Mouse (Mus musculus) bone marrow, adult 2 months (tissue): ENCODE data around the gene Ddr1. TPM values are rescaled to one million over a fixed set of nuclear protein-coding genes. Genes with fewer than 3 reads are reported as not detected.

Source experiments
- H3K27ac ChIP-seq: fragments of 200-500 bp; 2 replicates; pipeline ENCODE4 v1.5.1; 2012; ENCODE audit warnings: low read depth, mild to moderate bottlenecking, control low read depth, inconsistent platforms, low read length; ENCODE audit not compliant: control insufficient read depth, poor library complexity, insufficient read depth
- H3K4me1 ChIP-seq: fragments of 200-500 bp; 2 replicates; pipeline ENCODE4 v1.6.1; 2011; ENCODE audit warnings: low read length; ENCODE audit not compliant: control insufficient read depth, insufficient read depth
- H3K4me3 ChIP-seq: fragments of 200-500 bp; replicated peaks from 2 replicates; pipeline ENCODE3; 2011; ENCODE audit warnings: mild to moderate bottlenecking, low read depth, low read length, control low read depth; ENCODE audit not compliant: control insufficient read depth
- CTCF ChIP-seq: fragments of 200-500 bp; IDR thresholded peaks from 2 replicates; pipeline ENCODE4 v1.5.1; 2011; ENCODE audit warnings: low read length, control low read depth; ENCODE audit not compliant: control insufficient read depth, insufficient read depth
- POLR2A ChIP-seq: fragments of 200-500 bp; IDR thresholded peaks from 2 replicates; pipeline ENCODE4 v1.6.1; 2011; ENCODE audit warnings: low read depth, mild to moderate bottlenecking, control low read depth, low read length, borderline replicate concordance; ENCODE audit not compliant: control insufficient read depth
- WGBS: fragments of 180-500 bp; shearing (Covaris S2); methylation state at CpG from one replicate; pipeline ENCODE4 v1.1.7; 2018; 5-methylcytosine and 5-hydroxymethylcytosine counted together
- polyA plus RNA-seq: library from polyadenylated mRNA; stranded (reverse); fragments of >200 nt; gene quantifications from 2 replicates; pipeline ENCODE4 v1.2.4, GENCODE M21; 2011; ENCODE audit warnings: low replicate concordance; ENCODE audit not compliant: missing spikeins, insufficient read depth, insufficient read length

The Ddr1 gene
- 2.4 and 6.0 TPM in 2 replicates for polyA plus RNA-seq

GRCm38 (mm10) chr17:35704621-35705464, at the start of gene Ddr1:
TSS of gene Ddr1 (minus strand) at chr17:35704621.
- H3K4me3 ChIP-seq = no peak within 1 kb of the TSS
- no peak within 1 kb of the TSS for H3K27ac ChIP-seq
- WGBS = 15% methylated on average over 19 of the region's 19 CpGs
- TF ChIP-seq POLR2A (no peak), CTCF (no peak)
- H3K4me1 ChIP-seq = no peaks in the 10 kb centered on the region

DNA sequence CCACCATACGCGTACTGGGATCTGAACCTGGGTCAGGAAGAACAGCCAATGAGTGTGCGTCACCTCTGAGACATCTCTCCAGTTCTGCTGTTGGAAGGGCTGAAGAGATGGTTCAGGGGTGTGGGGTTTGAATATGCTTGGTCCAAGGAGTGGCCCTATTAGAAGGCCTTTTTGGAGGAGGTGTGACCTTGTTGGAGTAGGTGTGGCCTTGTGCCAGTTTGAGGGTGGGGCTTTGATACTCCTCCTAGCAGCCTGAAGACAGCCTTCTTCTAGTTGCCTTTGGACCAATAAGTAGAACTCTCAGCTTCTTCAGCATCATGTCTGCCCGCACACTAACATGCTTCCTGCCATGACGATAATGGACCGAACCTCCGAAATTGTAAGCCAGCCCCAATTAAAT, 49.2 kb upstream of the Ddr1 start:
- Histone ChIP-seq H3K27ac (no peak overlapping the region), H3K4me1 (peaks cover 9% of the 10 kb centered on the region), H3K4me3 (no peak overlapping the region)
- 93% methylated on average over 7 of the region's 7 CpGs for WGBS
- TF ChIP-seq POLR2A (no peak), CTCF (no peak)

- TF ChIP-seq POLR2A (no peak), CTCF (no peak)
- Histone ChIP-seq H3K27ac (no peak overlapping the region), H3K4me1 (peaks cover 9% of the 10 kb centered on the region), H3K4me3 (no peak overlapping the region)
- WGBS = 1% methylated on average over 7 of the region's 7 CpGs
Measured at GRCm38 (mm10) chr17:35752221-35752811, 47.9 kb upstream of the Ddr1 start.

GRCm38 (mm10) chr17:35749685-35750084, 45.3 kb upstream of the Ddr1 start:
- no peak overlapping the region for H3K27ac ChIP-seq
- WGBS = 44% methylated on average over 10 of the region's 10 CpGs
- peaks cover 9% of the 10 kb centered on the region for H3K4me1 ChIP-seq
- TF ChIP-seq POLR2A = no peak
- no peak for TF ChIP-seq CTCF
- no peak overlapping the region for H3K4me3 ChIP-seq

- H3K4me1 ChIP-seq = peaks cover 6% of the 10 kb centered on the region; the same call in 1 of the 2 replicates
- H3K4me3 ChIP-seq = no peak overlapping the region
- TF ChIP-seq POLR2A = no peak
- TF ChIP-seq CTCF = no peak
- WGBS = 86% methylated on average over 2 of the region's 2 CpGs
- no peak overlapping the region for H3K27ac ChIP-seq
Measured at GRCm38 (mm10) chr17:35744361-35744760, 39.9 kb upstream of the Ddr1 start.

- H3K27ac ChIP-seq = peak overlapping the region; percentile 93
- TF ChIP-seq CTCF (no peak), POLR2A (no peak)
- WGBS = 58% methylated on average over 3 of the region's 3 CpGs
- H3K4me1 ChIP-seq = peaks cover 6% of the 10 kb centered on the region; the same call in 1 of the 2 replicates
- H3K4me3 ChIP-seq = no peak overlapping the region
Measured at GRCm38 (mm10) chr17:35742948-35743347, 38.5 kb upstream of the Ddr1 start.

GRCm38 (mm10) chr17:35741589-35742226, 37.3 kb upstream of the Ddr1 start:
- 52% methylated on average over 9 of the region's 9 CpGs for WGBS
- TF ChIP-seq POLR2A = no peak
- TF ChIP-seq CTCF = no peak
- Histone ChIP-seq H3K4me1 (peaks cover 6% of the 10 kb centered on the region; the same call in 1 of the 2 replicates), H3K4me3 (no peak overlapping the region), H3K27ac (peak overlapping the region; percentile 93)

DNA sequence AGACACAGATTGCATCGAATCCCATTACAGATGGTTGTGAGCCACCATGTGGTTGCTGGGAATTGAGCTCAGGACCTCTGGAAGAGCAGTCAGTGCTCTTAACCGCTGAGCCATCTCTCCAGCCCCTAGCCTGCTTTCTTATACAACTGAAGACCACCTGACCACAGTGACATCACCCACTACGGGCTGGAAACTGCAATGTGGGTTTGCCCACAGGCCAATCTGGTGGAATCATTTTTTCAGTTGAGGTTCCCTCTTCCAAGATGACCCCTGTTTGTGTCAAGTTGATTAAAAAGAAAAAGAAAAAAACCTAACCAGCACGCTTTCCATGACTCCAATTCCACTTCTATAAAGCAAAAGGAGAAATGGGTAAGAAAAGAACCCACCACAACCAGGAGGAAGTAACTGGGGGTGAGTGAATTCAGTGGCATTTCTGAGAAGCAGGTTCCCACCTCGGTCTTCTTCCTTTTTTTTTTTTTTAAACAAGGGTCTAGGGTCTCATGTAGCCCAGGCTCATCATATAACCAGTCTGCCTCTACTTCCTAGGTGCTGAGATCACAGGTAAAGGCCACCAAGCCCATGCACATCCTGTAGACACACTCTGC, 36.0 kb upstream of the Ddr1 start:
- Histone ChIP-seq H3K4me1 (peaks cover 6% of the 10 kb centered on the region; the same call in 1 of the 2 replicates), H3K27ac (peak overlapping the region; percentile 93; the same call in 1 of the 2 replicates), H3K4me3 (no peak overlapping the region)
- TF ChIP-seq POLR2A (no peak), CTCF (no peak)
- WGBS = 22% methylated on average over 5 of the region's 5 CpGs
